Mouse (Mus musculus) forebrain, embryonic 16.5 days (tissue): ENCODE measurements around the gene Retnla. TPM values are rescaled to one million over a fixed set of nuclear protein-coding genes. Genes with fewer than 3 reads are reported as not detected.
"Not testable (repeated sequence)": the region's sequence is repeated elsewhere in the genome, so short reads cannot be mapped to it uniquely, and the experiment has no call there.

Source experiments
- ATAC-seq: fragments of 200-750 bp; cut with Nextera tagmentation; 2 replicates; pipeline ENCODE4 v1.8.0; 2017; ENCODE audit warnings: mild to moderate bottlenecking, moderate library complexity
- H3K27ac ChIP-seq: fragments of 300-500 bp; sonication (generic); 2 replicates; pipeline ENCODE4 v1.5.1; 2014; ENCODE audit warnings: low read length, control low read depth
- H3K27me3 ChIP-seq: fragments of 300-500 bp; sonication (generic); replicated peaks from 2 replicates; pipeline ENCODE4 v1.6.1; 2014; ENCODE audit warnings: low read length; ENCODE audit not compliant: control insufficient read depth, insufficient read depth
- H3K36me3 ChIP-seq: fragments of 300-500 bp; sonication (generic); 2 replicates; pipeline ENCODE4 v1.6.1; 2014; ENCODE audit not compliant: control insufficient read depth, insufficient read depth
- H3K4me1 ChIP-seq: fragments of 300-500 bp; sonication (generic); replicated peaks from 2 replicates; pipeline ENCODE4 v1.6.1; 2014; ENCODE audit warnings: low read length; ENCODE audit not compliant: control insufficient read depth, insufficient read depth
- H3K4me2 ChIP-seq: fragments of 300-500 bp; sonication (generic); 2 replicates; pipeline ENCODE4 v1.6.1; 2014; ENCODE audit warnings: mild to moderate bottlenecking, low read length, control low read depth
- H3K4me3 ChIP-seq: fragments of 300-500 bp; sonication (generic); replicated peaks from 2 replicates; pipeline ENCODE4 v1.5.1; 2014; ENCODE audit warnings: mild to moderate bottlenecking, low read length, control low read depth
- H3K9ac ChIP-seq: fragments of 300-500 bp; sonication (generic); replicated peaks from 2 replicates; pipeline ENCODE4 v1.6.1; 2014; ENCODE audit warnings: low read depth, low read length, control low read depth
- H3K9me3 ChIP-seq: fragments of 300-500 bp; sonication (generic); 2 replicates; pipeline ENCODE4 v1.6.1; 2016; ENCODE audit warnings: low read length; ENCODE audit not compliant: control insufficient read depth
- WGBS: fragments of 180-500 bp; shearing (Covaris S2); extraction: QIAGEN DNeasy Blood & Tissue Kit; methylation state at CpG from one replicate; pipeline ENCODE4 v1.1.7; 2014; 5-methylcytosine and 5-hydroxymethylcytosine counted together
- polyA plus RNA-seq: library from polyadenylated mRNA; unstranded; fragments of >200 nt; fragmentation: Nextera tagmentation; extraction: Ambion mirVana; gene quantifications from 2 replicates; pipeline ENCODE4 v1.2.1, GENCODE M21; 2015

Retnla gene
- polyA plus RNA-seq, 1 experiment from 2014 or later = not detected

GRCm38 (mm10) chr16:48826474-48826873 lies 15.9 kb upstream of the Retnla start:
- WGBS = 91% methylated on average over 3 of the region's 3 CpGs
- Histone ChIP-seq H3K9me3 (no peaks in the 10 kb centered on the region), H3K4me3 (no peak overlapping the region), H3K9ac (no peak overlapping the region), H3K36me3 (no peaks in the 10 kb centered on the region), H3K4me1 (no peaks in the 10 kb centered on the region), H3K27me3 (no peaks in the 10 kb centered on the region), H3K4me2 (no peak overlapping the region), H3K27ac (no peak overlapping the region)
- no peak for ATAC-seq

GRCm38 (mm10) chr16:48827625-48828024 lies 14.7 kb upstream of the Retnla start:
- Histone ChIP-seq H3K9ac (no peak overlapping the region), H3K27ac (no peak overlapping the region), H3K27me3 (no peaks in the 10 kb centered on the region), H3K36me3 (no peaks in the 10 kb centered on the region), H3K4me1 (no peaks in the 10 kb centered on the region), H3K4me3 (no peak overlapping the region), H3K4me2 (no peak overlapping the region), H3K9me3 (no peaks in the 10 kb centered on the region)
- ATAC-seq = no peak
- WGBS = 65% methylated on average over 1 of the region's 1 CpGs

GRCm38 (mm10) chr16:48829060-48829459 lies 13.3 kb upstream of the Retnla start:
- Histone ChIP-seq H3K36me3 (no peaks in the 10 kb centered on the region), H3K27me3 (no peaks in the 10 kb centered on the region), H3K9ac (no peak overlapping the region), H3K9me3 (no peaks in the 10 kb centered on the region), H3K4me2 (no peak overlapping the region), H3K4me3 (no peak overlapping the region), H3K4me1 (no peaks in the 10 kb centered on the region), H3K27ac (no peak overlapping the region)
- 80% methylated on average over 4 of the region's 4 CpGs for WGBS
- no peak for ATAC-seq

- Histone ChIP-seq H3K27ac (no peak overlapping the region), H3K27me3 (no peaks in the 10 kb centered on the region), H3K4me1 (no peaks in the 10 kb centered on the region), H3K9me3 (0 out of 2 replicates have a peak, but pooled peaks cover 2% of the 10 kb centered on the region), H3K9ac (no peak overlapping the region), H3K4me3 (no peak overlapping the region), H3K36me3 (no peaks in the 10 kb centered on the region), H3K4me2 (no peak overlapping the region)
- 90% methylated on average over 7 of the region's 8 CpGs for WGBS
- no peak for ATAC-seq
Observed at GRCm38 (mm10) chr16:48832055-48832454, 10.3 kb upstream of the Retnla start.

- not testable (repeated sequence) for H3K4me2 ChIP-seq, H3K4me1 ChIP-seq, H3K36me3 ChIP-seq, H3K27me3 ChIP-seq, H3K27ac ChIP-seq, ATAC-seq, H3K9ac ChIP-seq, H3K9me3 ChIP-seq, H3K4me3 ChIP-seq
- WGBS = 63% methylated on average over 1 of the region's 1 CpGs
Observed at GRCm38 (mm10) chr16:48833626-48834025, 8.7 kb upstream of the Retnla start.

GRCm38 (mm10) chr16:48843671-48844386 lies 1.5 kb downstream of the Retnla start:
- ATAC-seq = no peak
- Histone ChIP-seq H3K9ac (no peak overlapping the region), H3K9me3 (no peaks in the 10 kb centered on the region), H3K27ac (no peak overlapping the region), H3K4me1 (no peaks in the 10 kb centered on the region), H3K36me3 (no peaks in the 10 kb centered on the region), H3K4me2 (no peak overlapping the region), H3K27me3 (no peaks in the 10 kb centered on the region), H3K4me3 (no peak overlapping the region)
- 91% methylated on average over 4 of the region's 4 CpGs for WGBS

GRCm38 (mm10) chr16:48865004-48865403 lies 22.7 kb downstream of the Retnla start:
- 94% methylated on average over 1 of the region's 1 CpGs for WGBS

GRCm38 (mm10) chr16:48867690-48868089 lies 25.3 kb downstream of the Retnla start:
- WGBS = 75% methylated on average over 2 of the region's 2 CpGs
- H3K9ac ChIP-seq = no peak overlapping the region
- no peaks in the 10 kb centered on the region for H3K9me3 ChIP-seq
- no peaks in the 10 kb centered on the region for H3K27me3 ChIP-seq
- no peak overlapping the region for H3K4me3 ChIP-seq
- no peak for ATAC-seq
- H3K4me2 ChIP-seq = no peak overlapping the region
- H3K4me1 ChIP-seq = no peaks in the 10 kb centered on the region
- no peak overlapping the region for H3K27ac ChIP-seq
- no peaks in the 10 kb centered on the region for H3K36me3 ChIP-seq

More at GRCm38 (mm10) chr16:48865004-48865403, 22.7 kb downstream of the Retnla start:
- H3K4me3 ChIP-seq, H3K4me1 ChIP-seq, H3K4me2 ChIP-seq, ATAC-seq, H3K9ac ChIP-seq, H3K27me3 ChIP-seq, H3K27ac ChIP-seq, H3K9me3 ChIP-seq, H3K36me3 ChIP-seq: not testable (repeated sequence)

GRCm38 (mm10) chr16:48868663-48869062 lies 26.3 kb downstream of the Retnla start:
- no peak overlapping the region for H3K27ac ChIP-seq
- no peak overlapping the region for H3K9ac ChIP-seq
- ATAC-seq = no peak
- 95% methylated on average over 1 of the region's 1 CpGs for WGBS
- no peaks in the 10 kb centered on the region for H3K9me3 ChIP-seq
- no peaks in the 10 kb centered on the region for H3K4me1 ChIP-seq
- no peak overlapping the region for H3K4me3 ChIP-seq
- no peaks in the 10 kb centered on the region for H3K36me3 ChIP-seq
- H3K27me3 ChIP-seq = no peaks in the 10 kb centered on the region
- H3K4me2 ChIP-seq = no peak overlapping the region

- H3K36me3 ChIP-seq = no peaks in the 10 kb centered on the region
- no peaks in the 10 kb centered on the region for H3K9me3 ChIP-seq
- no peak overlapping the region for H3K4me2 ChIP-seq
- H3K4me1 ChIP-seq = no peaks in the 10 kb centered on the region
- H3K27me3 ChIP-seq = no peaks in the 10 kb centered on the region
- H3K4me3 ChIP-seq = no peak overlapping the region
- H3K9ac ChIP-seq = no peak overlapping the region
- ATAC-seq = no peak
- H3K27ac ChIP-seq = no peak overlapping the region
- WGBS = 73% methylated on average over 3 of the region's 3 CpGs
Observed at GRCm38 (mm10) chr16:48869671-48870070, 27.3 kb downstream of the Retnla start.
